Mouse (Mus musculus): ENCODE data around the gene Paox.
"Not testable (repeated sequence)": the region's sequence is repeated elsewhere in the genome, so short reads cannot be mapped to it uniquely, and the experiment has no call there.

Paox gene

DNA sequence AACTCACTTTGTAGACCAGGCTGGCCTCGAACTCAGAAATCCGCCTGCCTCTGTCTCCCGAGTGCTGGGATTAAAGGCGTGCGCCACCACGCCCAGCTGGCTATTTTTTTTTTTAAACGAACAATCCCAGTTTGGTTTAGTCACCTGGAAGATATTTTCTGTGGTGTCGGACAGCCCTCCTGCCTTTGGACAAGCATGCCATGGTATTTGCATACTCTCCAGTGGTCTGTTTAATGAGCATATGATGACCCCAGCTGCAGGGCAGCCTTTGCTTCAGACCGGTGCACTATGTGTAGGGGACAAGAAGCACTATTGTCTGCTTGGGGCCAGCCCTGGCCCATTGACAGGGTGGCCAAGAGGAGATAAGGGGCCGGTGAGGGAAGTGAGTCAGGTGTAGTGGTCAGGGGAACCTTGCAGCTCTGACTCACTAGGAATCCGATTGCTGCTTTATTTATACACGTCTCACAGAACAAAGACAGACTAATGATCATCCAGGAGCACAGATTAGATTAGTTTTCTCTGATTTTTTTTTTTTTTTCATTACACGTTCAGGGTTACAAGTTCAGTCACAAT is 5.8 kb downstream of the Paox start:
- no peak for DNase-seq (ENCODE audit: low spot score)

GRCm38 (mm10) chr7:140122765-140123164 is 7.2 kb downstream of the Paox start:
- DNase-seq (ENCODE audit: low spot score), result no peak

DNA sequence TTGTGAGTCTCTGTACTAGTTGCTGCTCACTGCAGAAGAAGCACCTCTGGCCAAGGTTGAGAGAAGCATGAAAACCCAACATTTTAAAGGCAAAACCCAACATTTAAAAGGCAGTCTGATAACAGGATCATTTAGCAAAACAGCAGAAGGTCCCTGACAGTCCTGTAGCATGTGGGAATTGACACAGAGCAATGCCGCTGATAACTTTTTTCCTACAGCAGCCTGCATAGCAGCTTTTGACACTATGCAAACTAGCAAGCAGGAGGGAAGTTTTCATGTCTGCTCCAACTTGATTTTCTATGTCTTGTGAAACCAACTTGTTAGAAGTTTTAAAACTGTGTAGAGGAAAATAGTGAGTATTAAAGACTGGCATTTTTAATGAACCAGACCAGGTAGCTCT is 8.8 kb downstream of the Paox start:
- DNase-seq (ENCODE audit: low spot score), result no peak

- peak; percentile 96 for DNase-seq (ENCODE audit: low spot score)
These were observed 9.9 kb downstream of the Paox start for GRCm38 (mm10) chr7:140125278-140126021.

DNA sequence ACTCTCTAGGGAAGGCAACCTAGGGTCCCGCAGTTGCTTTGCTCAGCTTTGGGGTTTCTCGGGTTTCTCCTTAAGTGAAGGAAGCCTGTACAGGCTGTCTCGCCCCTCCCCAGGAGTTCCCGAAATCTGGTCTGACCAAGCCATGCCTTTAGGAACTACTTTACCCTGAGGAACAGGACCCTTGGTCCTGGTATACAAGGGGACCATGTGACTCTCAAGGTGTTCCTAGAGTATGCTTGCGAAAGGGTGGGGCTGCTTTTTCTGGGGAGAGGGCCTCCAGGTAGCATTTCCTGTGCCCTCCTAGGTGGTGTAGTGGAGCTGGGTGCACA is 10.4 kb downstream of the Paox start:
- DNase-seq (ENCODE audit: low spot score), result no peak

DNA sequence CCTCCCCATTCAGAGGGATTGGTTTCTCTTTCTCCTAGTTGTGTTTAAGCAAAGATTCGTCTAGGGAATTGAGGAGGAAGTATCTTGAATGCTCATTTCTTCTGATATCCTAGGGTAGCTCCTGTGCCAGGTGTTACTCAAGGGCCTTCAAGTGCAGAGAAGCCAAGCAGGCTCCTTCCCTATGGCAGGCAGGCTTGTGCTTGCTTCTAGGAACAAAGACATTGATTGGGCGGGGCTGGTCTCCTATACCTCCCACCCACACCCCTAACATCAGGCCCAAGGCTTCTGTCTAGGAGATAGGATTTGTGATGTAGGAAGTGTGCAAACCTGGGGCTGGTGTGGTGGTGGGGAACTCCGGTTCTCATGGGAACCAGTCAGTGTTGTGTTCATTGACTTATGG is 11.3 kb downstream of the Paox start:
- DNase-seq (ENCODE audit: low spot score), result no peak

DNA sequence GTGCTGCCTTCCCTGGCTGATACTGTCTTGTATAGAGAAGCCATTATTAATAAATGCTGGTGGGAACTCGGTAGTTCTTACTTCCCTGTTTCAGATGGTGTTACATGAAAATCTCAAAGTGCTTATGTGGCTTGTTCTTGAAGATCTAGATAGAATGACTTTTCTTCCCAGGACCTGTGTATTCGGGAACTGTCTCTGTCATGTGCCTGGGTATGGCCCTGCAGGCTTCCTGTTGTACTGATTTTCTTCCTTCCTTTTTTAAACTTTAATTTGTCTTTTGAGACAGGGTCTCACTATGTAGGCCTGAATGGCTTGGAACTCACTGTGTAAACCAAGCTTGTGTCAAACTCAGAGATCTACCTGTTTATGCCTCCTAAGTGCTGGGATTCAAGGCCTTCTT is 12.3 kb downstream of the Paox start:
- DNase-seq (ENCODE audit: low spot score), result no peak

DNA sequence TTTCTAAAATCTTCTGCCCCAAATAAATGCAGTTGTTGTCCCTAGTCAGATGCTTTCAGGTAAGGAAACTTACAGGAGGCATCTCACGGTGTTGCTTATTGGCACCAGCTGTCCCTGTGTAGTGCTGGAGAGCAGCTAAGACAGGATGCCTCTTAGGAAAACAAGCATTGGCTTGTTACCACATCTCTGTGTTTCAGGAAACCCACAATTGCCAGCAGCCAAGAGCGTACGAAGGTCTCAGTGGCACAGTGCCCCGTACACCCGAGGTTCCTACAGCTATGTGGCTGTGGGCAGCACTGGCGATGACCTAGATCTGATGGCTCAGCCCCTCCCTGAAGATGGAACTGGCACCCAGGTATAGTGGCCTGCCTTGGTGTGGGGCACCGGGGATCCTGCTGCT is 16.6 kb downstream of the Paox start:
- not testable (repeated sequence) for DNase-seq (ENCODE audit: low spot score)

DNA sequence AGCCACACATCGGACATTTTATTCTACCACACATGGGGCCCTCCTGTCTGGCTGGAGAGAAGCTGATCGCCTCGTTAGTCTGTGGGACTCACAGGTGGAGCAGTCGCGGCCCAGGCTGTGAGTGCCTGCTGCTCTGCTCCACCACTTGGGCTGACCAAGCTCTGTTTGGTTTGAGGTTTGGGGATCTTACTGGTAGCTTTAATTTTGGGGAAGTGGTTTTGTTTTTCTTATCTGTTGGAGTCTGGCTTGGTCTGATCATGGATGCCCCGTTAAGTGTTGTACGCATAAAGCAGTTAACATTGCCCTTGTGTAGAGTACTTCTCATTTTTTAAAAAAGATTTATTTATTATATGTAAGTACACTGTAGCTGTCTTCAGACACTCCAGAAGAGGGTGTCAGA is 18.4 kb downstream of the Paox start:
- DNase-seq (ENCODE audit: low spot score), result not testable (repeated sequence)

DNA sequence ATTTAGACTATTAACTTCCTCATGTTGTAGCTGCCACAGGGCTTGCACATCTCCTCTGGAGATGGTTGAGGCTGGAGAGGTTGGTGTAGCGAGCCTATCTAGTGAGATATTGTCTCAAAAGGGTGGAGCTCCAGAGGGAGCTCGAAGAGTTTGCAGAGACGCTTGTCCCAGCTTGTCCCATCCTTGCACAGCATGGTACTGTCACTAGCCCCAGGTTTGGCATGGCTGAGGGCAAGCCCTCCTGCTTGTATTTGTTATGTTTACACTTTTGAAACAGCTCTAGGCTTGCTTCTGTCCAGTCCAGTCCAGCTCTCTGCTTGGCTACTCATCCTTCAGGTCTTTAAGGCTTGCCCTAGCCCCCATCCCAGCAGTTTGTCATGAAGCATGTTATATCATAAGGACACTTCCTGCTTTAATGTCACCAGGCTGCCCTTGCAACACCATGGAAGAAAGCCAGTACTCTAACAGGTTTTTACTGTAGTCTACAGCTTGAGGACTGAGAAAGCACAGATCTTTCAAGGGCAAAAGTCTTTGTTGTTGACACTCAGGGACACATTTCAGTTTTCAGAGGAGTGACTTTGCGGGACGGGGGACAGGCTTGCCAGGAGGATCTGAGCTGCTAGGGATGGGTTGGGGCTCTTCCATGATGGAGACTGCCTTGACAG is 19.6 kb downstream of the Paox start:
- no peak for DNase-seq (ENCODE audit: low spot score)

GRCm38 (mm10) chr7:140137135-140138020 is 21.8 kb downstream of the Paox start, which contains the start of gene Mtg1:
Gene Mtg1, plus strand, starts transcription at chr7:140137564.
- peak; percentile 94 for DNase-seq (ENCODE audit: low spot score)

- DNase-seq (ENCODE audit: low spot score), result no peak
These were observed 22.4 kb downstream of the Paox start for GRCm38 (mm10) chr7:140138021-140138310.

GRCm38 (mm10) chr7:140141350-140141749 is 25.8 kb downstream of the Paox start:
- DNase-seq (ENCODE audit: low spot score), result peak; percentile 84

GRCm38 (mm10) chr7:140144550-140144949 is 29.0 kb downstream of the Paox start:
- DNase-seq (ENCODE audit: low spot score), result no peak

GRCm38 (mm10) chr7:140153383-140153782 is 37.8 kb downstream of the Paox start:
- DNase-seq (ENCODE audit: low spot score), result peak; percentile 26

- DNase-seq (ENCODE audit: low spot score), result no peak
These were observed 38.2 kb downstream of the Paox start for GRCm38 (mm10) chr7:140153829-140154217.

- peak; percentile 39 for DNase-seq (ENCODE audit: low spot score)
These were observed 38.8 kb downstream of the Paox start, which contains the start of gene Sprn for GRCm38 (mm10) chr7:140154218-140154927. Gene Sprn, minus strand, starts transcription at chr7:140154877.

DNA sequence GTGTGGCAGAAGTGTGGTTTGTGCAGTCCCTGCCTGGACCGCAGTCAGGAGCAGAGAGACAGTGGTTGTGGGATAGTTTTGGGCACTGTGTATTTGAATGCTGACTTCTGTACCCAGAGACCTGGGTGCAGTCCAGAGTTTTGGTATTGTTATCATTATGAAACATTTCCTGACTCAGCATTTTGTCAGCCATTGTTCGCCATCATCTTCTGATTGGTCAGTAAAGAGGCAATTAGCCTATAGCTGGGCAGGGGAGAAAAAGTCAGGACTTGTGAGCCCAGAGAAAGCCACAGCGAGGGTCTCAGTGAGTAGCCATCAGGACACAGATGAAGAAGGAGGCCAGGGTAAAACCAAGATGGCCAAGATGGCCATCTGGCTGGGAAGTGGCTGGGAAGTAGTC is 44.8 kb downstream of the Paox start:
- DNase-seq (ENCODE audit: low spot score), result no peak

DNA sequence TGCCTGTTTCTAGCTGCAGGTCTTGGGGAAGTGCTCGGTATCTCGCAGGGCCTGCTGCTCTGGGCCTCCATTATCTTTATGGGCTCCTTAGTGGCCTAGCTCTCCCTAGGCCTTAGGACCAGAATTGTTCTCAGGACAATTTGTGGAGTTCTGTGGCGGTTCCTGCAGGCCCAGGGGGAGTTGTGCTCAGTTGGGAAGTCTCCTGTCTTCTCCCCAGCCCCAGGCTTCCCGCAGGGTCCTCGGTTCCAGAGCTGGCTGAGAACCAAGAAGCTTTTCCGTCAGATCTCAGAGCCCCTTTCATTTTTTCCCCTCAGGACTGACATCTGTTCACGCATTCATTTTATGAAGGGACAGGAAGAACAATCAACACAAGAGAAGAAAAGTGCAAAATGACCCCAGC is 49.1 kb downstream of the Paox start, which contains the start of gene Olfr522:
TSS of gene Olfr522 (minus strand) at position 101 of the 400 bp plus-strand sequence.
- DNase-seq (ENCODE audit: low spot score), result no peak

DNA sequence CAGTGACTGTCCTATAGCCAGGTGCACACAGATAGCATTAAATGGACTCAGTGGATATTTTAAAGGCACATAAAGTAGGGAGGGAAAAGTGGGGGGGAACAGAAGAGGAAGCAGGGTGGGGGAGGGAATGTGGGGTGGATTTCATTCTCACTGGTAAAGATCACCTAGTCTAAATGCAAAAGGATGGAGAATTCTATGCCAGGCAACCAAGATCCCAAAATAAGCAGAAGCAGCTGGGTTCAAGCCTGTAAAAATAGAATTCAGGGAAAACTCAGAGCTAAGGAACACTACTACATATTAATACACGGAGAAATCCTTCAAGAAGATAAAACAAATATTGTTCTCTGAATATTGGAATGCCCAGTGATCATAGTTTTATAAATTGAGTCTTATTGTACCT is 52.4 kb downstream of the Paox start:
- no peak for DNase-seq (ENCODE audit: low spot score)

GRCm38 (mm10) chr7:140169386-140169785 is 53.8 kb downstream of the Paox start:
- DNase-seq (ENCODE audit: low spot score), result no peak

DNA sequence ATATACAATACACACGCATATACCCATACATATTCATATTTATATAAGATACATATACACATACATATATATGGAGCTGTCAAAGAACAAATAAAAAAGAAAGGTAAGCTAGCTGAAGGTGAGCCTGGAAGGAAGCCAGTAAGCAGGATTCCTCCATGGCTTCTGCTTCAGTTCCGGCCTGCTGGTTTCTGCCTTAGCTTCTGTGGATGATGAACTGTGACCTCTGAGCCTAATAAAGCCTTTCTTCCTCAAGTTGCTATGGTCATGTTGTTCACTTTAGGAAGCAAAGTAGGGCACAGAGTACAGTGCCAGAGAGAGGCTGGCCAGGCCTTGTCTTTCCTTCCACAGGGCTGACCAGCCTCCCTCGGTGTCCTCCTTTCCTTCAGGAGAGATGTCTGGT is 55.3 kb downstream of the Paox start:
- no peak for DNase-seq (ENCODE audit: low spot score)
